In genomic region chr8:123233760-123234159, GRCm38 (mm10) we compare ENCODE assay signal across 13 mouse cellular contexts. TPM values are rescaled to one million over a fixed set of nuclear protein-coding genes. Genes with fewer than 3 reads are reported as not detected.
"Had no signal": no experiment of that assay in that cellular context is flagged by ENCODE, and none has a peak within 500 bp of the region (broad histone marks: within the 10 kb centered on the region; RNA-seq: fewer than 3 reads in every experiment).

No protein-coding gene starts in this region.

- H3K4me3 ChIP-seq: limb, embryonic 15.5 days; midbrain, embryonic 12.5 days; neural tube, embryonic 15.5 days had no signal

- H3K9ac ChIP-seq: limb, embryonic 15.5 days; liver, embryonic 14.5 days; midbrain, embryonic 12.5 days; neural tube, embryonic 15.5 days had no signal

- ATAC-seq: inflammation-experienced regulatory T-cells, adult 6 months; midbrain, embryonic 16.5 days had no signal

- H3K27ac ChIP-seq: kidney, postnatal 0 days; limb, embryonic 15.5 days; liver, embryonic 14.5 days; midbrain, embryonic 12.5 days; neural tube, embryonic 15.5 days had no signal

- DNase-seq: kidney, adult 11 months; kidney, adult 9 months; kidney, postnatal 4 days; lung, adult 18-20 months; thymus, adult 18-20 months; thymus, postnatal 25 days had no signal

- H3K9me3 ChIP-seq: limb, embryonic 15.5 days; midbrain, embryonic 12.5 days; neural tube, embryonic 15.5 days had no signal

- H3K4me2 ChIP-seq: limb, embryonic 15.5 days; midbrain, embryonic 12.5 days; neural tube, embryonic 15.5 days had no signal

RNA-seq across cellular contexts. Expression of gene Spata33, which starts 21.1 kb away (rescaled TPM):
- polyA plus RNA-seq: inflammation-experienced regulatory T-cells, adult 6 months had no signal
